Mouse (Mus musculus) c-Kit-negative CD71-positive TER-119-positive erythroid progenitor cells, embryonic 14.5 days (primary cell): ENCODE measurements around the gene Zmynd12.

Experiments used
- DNase-seq: peaks from one replicate; pipeline ENCODE4 v3.0.0-alpha.2; 2013; ENCODE audit warnings: low read depth, low spot score

Gene Zmynd12

GRCm38 (mm10) chr4:119422294-119422964 is at the start of gene Zmynd12, which contains the start of gene Ppcs:
Gene Zmynd12 (plus strand): TSS chr4:119422814.
Gene Ppcs (minus strand): TSS chr4:119422420.
- peak; percentile 77 for DNase-seq

- DNase-seq, result no peak
These were observed 41.0 kb upstream of the Zmynd12 start for GRCm38 (mm10) chr4:119381471-119382190.

DNA sequence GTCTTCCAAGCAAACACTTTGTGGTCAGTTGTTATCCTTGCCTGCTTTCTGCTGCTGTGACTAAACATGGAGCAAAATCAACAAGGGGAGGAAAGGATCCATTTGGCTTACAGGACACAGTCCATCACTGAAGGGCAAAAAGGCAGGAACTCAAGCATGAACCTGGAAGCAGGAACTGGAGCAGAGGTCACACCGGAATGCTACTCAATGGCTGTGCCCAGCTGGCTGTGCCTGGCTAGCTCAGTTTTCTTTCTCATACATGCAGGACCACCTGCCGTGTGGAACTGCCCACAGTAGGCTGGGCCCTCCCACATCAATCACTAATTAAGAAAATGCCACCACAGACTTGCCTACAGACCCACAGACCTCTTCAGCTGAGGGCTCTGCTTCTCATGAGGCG is 33.4 kb upstream of the Zmynd12 start:
- DNase-seq, result no peak

- peak; percentile 29 for DNase-seq
These were observed 32.2 kb upstream of the Zmynd12 start for GRCm38 (mm10) chr4:119390369-119390768.

DNA sequence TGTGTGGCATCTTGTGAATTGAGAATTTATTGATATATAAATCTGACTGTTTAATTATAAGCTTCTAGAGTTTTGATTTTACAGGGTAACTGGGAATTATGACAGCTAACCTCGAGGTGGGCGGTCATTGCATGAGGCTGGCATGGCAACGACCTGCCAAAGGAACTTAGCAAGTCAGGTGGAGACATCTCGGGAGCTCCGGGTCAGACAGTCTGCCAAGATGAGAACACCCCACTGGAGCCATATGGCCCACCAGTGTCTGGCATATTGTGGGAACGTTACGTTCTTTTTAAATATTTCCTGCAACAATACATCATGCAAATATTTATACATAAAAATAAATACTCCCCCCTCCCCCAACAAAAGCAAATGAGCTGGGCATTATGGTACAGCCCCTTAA is 23.9 kb upstream of the Zmynd12 start:
- DNase-seq, result no peak

GRCm38 (mm10) chr4:119400896-119401295 is 21.7 kb upstream of the Zmynd12 start:
- no peak for DNase-seq

GRCm38 (mm10) chr4:119403431-119403830 is 19.2 kb upstream of the Zmynd12 start:
- DNase-seq, result no peak

GRCm38 (mm10) chr4:119411877-119412650 is 10.6 kb upstream of the Zmynd12 start:
- no peak for DNase-seq

- no peak for DNase-seq
These were observed 9.8 kb upstream of the Zmynd12 start for GRCm38 (mm10) chr4:119412791-119413190.

DNA sequence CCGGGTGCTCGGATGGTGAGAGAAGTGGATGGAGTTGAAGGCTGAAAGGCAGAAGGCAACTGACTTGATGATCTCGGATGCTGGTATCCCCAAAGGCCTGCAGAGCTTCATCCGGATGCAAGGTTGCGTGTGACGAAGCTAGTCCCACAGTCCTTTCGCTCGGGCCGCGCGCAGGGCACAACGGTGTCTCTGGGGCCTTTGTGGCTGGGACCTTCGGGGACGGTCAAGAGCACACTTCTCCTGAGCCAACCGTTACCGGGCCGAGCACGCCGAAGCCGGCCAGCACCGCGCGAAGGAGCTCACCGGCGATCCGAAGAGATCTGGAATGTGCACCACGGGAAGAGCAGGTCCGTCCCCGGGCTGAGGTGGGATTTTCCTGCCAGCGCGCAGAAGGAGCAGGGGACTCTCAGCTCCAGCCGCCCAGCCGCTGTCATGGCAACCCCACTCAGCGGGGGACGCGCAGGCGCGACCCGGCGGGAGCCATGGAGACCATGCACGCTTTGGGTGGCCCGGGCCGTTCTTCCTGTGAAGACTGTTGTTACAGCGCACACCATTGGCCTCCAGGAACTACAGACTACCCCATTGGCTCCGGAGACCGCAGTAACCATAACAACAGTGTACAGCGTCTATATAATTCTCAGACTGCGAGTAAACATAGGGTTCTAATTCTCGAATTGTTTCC is 7.4 kb upstream of the Zmynd12 start, which contains the start of gene Ccdc30:
Ccdc30 (minus strand) TSS at position 450 of the 682 bp plus-strand sequence.
- no peak for DNase-seq

GRCm38 (mm10) chr4:119417270-119417669 is 5.3 kb upstream of the Zmynd12 start:
- DNase-seq, result no peak

- DNase-seq, result no peak
These were observed 4.7 kb upstream of the Zmynd12 start for GRCm38 (mm10) chr4:119417894-119418293.

GRCm38 (mm10) chr4:119421191-119421590 is 1.4 kb upstream of the Zmynd12 start:
- no peak for DNase-seq

GRCm38 (mm10) chr4:119421921-119422293 is 707 bp upstream of the Zmynd12 start:
- no peak for DNase-seq

- DNase-seq, result peak; percentile 38
These were observed 2.5 kb downstream of the Zmynd12 start for GRCm38 (mm10) chr4:119425077-119425476.

- no peak for DNase-seq
These were observed 3.0 kb downstream of the Zmynd12 start for GRCm38 (mm10) chr4:119425601-119426000.

DNA sequence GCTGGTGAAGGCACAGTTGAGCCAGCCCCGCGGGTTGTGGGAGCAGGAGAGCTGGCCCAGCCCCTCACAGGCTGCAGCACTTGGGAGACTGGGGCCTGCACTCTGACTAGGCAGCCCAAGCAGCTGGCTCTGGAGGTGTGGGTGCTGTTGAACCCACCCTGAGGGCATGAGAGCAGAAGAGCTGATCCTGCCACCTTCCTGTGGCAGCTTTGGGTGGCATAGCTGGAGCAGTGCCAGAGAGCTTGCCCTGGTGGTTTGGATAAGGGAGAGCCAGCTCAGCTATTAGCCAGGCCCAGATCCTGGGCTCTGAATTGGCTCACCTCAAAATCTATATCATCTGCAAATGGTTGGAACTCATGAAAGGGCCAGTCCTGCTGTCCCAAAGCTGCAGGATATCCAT is 5.1 kb downstream of the Zmynd12 start:
- no peak for DNase-seq

GRCm38 (mm10) chr4:119430678-119431077 is 8.1 kb downstream of the Zmynd12 start:
- DNase-seq, result no peak

DNA sequence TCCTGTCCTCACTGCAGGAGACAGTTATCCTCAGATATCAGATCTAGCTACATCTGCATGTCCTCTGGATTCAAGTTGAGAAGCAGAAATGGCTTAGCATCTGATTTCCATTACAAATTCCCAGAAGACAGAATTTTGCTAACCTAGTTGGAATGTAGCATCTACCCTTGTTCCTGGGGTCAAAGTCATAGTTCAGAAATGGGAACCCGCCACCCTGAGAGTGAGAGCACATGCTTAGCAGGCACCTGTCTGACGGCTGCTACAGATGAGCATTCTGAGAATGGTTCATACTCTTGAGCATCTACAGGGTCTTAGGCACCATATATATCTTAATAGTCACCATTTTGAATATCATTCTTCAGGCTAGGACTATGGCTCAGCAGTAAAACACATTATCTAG is 15.3 kb downstream of the Zmynd12 start:
- DNase-seq, result no peak

GRCm38 (mm10) chr4:119441836-119442235 is 19.2 kb downstream of the Zmynd12 start:
- DNase-seq, result no peak

GRCm38 (mm10) chr4:119442539-119442938 is 19.9 kb downstream of the Zmynd12 start:
- DNase-seq, result no peak

DNA sequence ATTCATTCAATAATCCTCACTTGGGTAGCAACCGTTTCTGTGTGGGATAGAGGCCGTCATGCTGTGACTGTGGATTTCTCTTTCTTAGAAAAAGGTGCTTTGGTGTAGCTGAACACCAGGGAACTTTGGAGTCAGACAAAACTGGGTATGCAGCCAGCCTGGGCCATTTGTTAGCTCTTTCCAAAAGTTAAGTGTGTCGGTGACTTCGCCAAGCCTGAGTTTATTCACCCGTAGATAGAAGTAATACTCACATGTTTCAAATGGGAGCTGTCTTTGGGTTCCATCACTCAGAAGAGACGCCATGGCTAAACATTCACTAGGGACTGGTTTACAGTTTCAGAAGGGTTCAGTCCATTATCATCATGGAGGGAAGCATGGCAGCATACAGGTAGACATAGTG is 24.6 kb downstream of the Zmynd12 start:
- no peak for DNase-seq
